Mouse (Mus musculus) heart, postnatal 0 days (tissue): ENCODE measurements around the gene Casp2.

Experiments
- CTCF ChIP-seq: IDR thresholded peaks from 2 replicates; pipeline ENCODE4 v1.5.1; 2016; ENCODE audit warnings: antibody characterized with exemption, control low read depth, low read depth
- EP300 ChIP-seq: IDR thresholded peaks from 2 replicates; pipeline ENCODE4 v1.6.1; 2016; ENCODE audit warnings: antibody characterized with exemption, low read depth

- TF ChIP-seq CTCF (peak; percentile 59), EP300 (no peak)
Measured at GRCm38 (mm10) chr6:42257303-42257863, 7.4 kb upstream of the Casp2 start.
